ENCODE assay signal across 9 mouse cellular contexts in the genomic region with DNA sequence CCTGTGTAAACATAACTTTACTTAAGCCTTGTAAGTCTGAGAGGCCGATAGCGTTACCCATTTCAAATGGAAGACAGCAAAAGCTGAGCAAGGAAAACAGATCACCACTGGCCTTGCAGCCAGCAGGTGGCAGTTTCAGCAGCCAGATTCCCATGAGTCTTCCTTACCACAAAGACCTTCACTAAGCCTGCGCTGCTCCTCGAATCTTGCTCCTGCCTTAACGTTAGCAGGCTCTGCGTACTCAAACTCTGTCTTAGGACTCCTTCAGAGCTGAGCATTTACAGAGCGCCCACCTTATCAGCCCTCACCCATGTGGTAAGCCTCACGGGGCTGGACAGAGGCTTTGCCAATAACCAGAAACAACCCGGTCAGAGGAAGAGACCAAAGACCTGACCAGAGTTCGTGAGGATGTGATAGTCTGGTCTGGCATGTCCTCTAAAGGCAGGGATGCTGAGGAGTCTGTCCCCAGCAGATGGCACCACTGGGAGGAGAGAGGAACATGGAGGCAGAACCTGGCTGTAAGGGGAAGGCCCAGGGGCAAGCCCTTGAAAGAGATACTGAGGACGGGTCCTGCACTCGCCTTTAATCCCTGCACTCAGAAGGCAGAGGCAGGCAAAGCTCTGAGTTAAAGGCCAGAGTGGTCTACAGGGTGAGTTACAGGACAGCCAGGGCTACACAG. TPM values are rescaled to one million over a fixed set of nuclear protein-coding genes. Genes with fewer than 3 reads are reported as not detected.
A peak's percentile ranks its signal among the peaks of the same experiment; 100 is the strongest.
DNase-seq lines count a peak whose midpoint lies in the region; ATAC-seq and TF ChIP-seq lines count a peak whose summit lies in the region.
"Had no signal": no experiment of that assay in that cellular context is flagged by ENCODE, and none has a peak within 500 bp of the region (broad histone marks: within the 10 kb centered on the region; RNA-seq: fewer than 3 reads in every experiment).

No protein-coding gene starts in this region.

- 44% methylated on average over 12 of the region's 12 CpGs for WGBS in lung, adult 2 months

- peak; percentile 63 for TF ChIP-seq CTCF in lung, adult 2 months (IDR thresholded peaks at IDR 0.05; ENCODE audit: insufficient read depth, low read length)

- no peak for TF ChIP-seq POLR2A in lung, adult 2 months (IDR thresholded peaks at IDR 0.05; ENCODE audit: borderline replicate concordance, extremely low read depth, low read depth, low read length)

- DNase-seq in A20 (ENCODE audit: low read depth, low spot score) (peak; percentile 46), adipocyte (ENCODE audit: low spot score) (peak; percentile 52)
- peak; percentile 12 to 35 for DNase-seq in heart, adult 9 months (ENCODE audit: low spot score in 2 of 2)
- DNase-seq in kidney, adult 8-10 months, result peak; percentile 15 to 34
- DNase-seq in lung, adult 2 months, result peak; percentile 14
- peak; percentile 49 for DNase-seq in retina, embryonic 14.5 days (ENCODE audit: low spot score)

- H3K4me1 ChIP-seq in lung, adult 2 months (ENCODE audit: control insufficient read depth, insufficient read depth, low read length), result no peaks in the 10 kb centered on the region

- no peak overlapping the region for H3K4me3 ChIP-seq in lung, adult 2 months (replicated peaks; ENCODE audit: extremely low read depth, low read depth, low read length)

- peak; percentile 53; the same call in 1 of the 2 replicates for ATAC-seq in common myeloid progenitor, adult 5-6 weeks (replicated peaks; ENCODE audit: low read depth, poor library complexity, severe bottlenecking)
- no peak for ATAC-seq in inflammation-experienced regulatory T-cells, adult 6 months

RNA-seq across cellular contexts. Expression of gene Mark1, which starts 33.5 kb away (rescaled TPM):
- total RNA-seq in common myeloid progenitor, adult 5-6 weeks (2017), result not detected in 2 replicates
- 2.7 and 3.7 TPM in 2 replicates for polyA plus RNA-seq in lung, adult 2 months (2012; rRNA removed)
- polyA plus RNA-seq in inflammation-experienced regulatory T-cells, adult 6 months (2017; shearing (Covaris generic)), result not detected
- polyA plus RNA-seq: macrophage had no signal
